Mouse (Mus musculus) mesoderm, embryonic 11.5 days (tissue): ENCODE measurements around the gene Rnf220.
A peak's percentile ranks its signal among the peaks of the same experiment; 100 is the strongest.

Experiments used
- DNase-seq: peaks from one replicate; pipeline ENCODE4 v3.0.0-alpha.2; 2012; ENCODE audit warnings: low read depth, low spot score

Rnf220 gene

DNA sequence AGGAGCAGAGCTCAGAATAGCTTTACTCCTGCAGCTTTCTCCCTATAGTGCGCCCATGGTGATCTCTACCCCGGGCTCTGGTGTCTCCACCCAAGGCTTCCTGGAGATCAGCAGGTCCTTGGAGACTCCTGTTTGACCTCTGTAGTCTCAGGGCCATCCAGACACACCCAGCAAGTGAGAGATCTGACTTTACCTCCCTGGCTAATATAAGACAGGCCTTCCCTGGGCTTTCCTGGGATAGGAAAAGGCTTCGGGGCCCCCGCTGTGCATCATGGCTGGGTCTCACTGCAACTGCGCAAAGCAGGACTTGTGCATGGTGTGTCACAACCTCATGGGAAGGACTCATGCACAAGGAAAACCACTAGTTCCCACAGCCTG, 116.3 kb downstream of the Rnf220 start:
- no peak for DNase-seq

DNA sequence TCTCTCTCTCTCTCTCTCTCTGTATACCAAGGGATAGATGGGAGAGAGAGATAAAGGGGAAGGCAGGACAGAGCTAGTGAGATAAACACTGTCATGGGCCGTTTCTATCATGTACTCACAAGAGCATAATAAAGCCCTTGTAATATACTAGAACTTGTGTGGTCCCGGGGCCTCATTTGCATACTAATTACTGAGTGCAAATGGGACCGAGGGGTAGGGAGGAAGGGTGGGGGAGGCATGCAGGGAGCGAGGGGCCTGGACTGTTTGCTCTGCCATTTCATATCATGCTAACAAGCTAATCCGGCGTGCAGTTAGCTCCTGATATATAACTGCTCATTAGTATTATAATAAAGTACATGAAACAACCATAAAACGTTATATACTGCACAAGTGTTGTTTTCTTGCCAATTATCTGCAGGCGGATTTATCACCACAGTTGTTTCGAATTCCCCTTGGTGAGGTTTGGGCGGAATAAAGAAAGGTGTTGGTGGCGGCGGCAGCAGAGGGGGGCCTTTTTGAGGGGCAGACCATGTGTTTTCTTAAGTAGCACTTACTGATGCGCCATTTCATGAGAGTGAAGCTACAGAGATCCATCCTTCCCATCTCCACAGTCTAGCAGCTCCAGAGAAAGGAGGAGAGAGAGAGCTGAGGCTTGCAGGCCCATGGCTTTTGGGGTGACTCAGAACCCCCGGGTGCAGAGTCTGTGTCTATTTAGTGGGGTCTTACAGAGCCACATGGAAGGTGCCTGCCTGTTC, 116.9 kb downstream of the Rnf220 start:
- no peak for DNase-seq

DNA sequence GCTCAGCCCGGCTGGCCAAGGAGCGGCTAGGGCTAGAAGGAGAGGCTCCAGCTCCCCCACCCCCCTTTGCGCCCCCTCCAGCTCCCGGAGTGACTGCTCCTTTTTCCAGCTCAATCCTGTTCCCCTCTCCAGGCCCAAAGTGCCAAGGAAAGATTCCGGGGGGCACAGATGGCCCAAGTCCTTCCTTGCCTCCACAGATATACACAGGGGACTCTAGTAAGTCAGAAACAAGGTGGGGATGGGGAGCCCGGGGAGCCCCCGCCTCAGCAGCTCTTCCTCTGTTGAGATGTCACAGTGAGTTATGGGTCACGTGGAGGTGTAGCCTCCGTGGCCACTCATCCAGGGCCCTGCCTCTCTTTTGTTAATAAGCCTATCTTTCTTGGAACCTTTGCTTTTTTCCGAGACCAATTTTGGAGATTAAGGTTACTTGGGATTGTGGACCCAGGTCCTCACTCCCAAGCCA, 122.7 kb downstream of the Rnf220 start:
- DNase-seq = no peak

DNA sequence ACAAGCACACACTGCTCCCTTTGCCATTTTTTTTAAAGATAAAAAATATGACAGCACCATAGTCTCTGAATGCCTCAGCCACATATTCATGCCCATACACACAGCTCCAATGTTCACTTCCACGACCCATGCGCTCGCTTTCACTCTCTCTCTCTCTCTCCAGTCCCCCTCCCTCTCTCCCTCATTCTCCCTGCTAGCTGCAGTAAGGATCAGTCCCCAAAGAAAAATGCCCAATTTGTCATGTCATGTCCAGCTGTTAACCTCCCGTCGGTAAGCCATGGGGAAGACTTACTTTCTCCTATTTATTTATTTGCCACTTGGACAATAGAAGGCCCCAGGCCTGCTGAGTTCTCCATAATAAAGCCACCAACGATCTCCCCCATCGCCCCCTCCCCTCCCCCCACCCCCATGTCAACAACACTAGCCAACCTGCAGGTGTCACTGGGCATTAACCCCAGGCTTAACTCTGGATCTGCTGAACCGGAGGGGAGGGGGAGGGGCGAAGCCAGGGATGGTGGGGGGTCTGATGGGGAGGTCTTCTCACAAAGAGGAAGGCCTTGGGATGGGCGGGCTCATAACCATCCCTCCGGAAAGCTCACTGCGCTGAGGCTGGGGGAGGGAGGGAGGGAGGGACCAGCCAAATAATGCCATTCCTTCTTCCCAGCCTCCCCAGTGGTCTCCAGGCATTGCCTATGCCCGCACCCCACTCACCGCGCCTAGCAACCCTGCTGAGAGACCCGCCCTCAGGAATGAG, 123.4 kb downstream of the Rnf220 start:
- DNase-seq = peak; percentile 89

DNA sequence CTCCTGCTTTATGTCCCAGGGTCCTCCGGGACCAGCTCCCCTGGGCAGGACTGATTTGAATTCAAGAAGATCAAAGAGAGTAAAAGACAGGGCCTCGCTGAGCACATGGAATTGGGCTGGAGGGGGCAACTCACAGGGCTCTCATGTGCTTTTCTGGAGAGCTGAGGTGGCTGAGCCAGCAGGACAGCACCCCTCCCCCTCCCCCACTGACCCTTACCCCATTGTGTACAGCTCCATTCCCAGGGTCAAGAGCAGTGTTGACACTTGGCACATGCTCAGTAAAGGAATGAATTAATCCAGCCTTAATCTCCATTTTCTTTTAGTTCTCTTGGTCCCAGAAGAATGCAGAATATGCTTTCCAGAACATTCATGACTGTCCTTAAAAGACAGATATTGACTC, 125.0 kb downstream of the Rnf220 start:
- DNase-seq = no peak

DNA sequence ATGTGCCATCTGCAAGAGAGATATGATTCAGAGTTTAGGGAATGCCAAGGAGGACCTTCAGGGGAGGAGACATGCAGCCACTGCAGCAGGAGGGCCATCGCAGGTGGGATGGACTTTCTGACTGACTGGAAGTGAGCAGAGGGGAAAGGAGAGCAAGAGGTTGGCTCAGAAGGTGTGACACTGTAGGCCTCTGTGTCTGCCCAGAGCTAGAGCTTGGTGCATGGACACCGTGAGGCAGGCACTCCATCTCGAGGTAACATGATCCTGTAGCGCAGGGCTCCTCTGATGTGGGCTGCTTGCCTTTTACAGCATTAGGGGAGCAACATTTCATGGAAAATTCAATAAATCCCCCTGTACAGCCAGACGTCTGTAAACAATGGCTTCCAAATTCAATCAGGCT, 126.5 kb downstream of the Rnf220 start:
- DNase-seq = no peak

DNA sequence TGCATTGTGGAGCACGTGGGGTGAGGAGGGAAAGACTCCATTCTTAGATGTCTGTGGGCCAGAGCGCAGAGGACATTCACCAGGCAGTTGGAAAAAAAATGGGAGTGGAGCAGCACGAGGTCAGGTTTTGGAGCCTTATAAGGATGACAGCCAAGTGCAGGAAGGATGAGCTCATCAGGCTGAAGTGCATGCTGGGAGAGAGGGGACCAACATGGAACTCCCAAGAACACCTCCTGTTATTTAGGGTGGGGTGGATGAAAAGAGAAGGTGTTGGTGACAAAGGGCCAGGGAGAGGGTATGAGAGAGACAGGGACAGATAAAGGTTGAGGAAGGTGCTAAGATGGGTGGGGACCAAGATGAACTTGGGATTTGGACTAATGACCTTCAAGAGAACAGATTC, 127.3 kb downstream of the Rnf220 start:
- no peak for DNase-seq

DNA sequence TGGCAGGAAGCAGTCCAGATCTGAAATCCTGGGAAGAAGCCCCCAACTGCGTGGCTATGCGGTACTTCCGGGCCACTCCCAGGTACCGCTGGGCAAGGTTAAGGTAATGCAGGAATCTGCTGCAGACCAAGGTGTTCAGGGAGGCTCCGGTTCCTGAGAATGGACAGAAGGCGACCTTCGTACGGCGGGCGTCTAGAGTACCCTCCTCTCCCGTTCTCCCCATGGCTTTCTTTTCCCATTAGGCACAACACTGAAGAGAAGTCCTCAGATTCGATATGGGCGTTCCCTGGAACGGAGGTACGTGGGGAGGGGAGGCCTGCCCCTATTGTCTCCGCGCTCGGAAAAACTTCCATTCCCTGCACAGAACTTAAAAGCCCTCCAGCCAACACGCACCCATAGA, 129.5 kb downstream of the Rnf220 start:
- no peak for DNase-seq

DNA sequence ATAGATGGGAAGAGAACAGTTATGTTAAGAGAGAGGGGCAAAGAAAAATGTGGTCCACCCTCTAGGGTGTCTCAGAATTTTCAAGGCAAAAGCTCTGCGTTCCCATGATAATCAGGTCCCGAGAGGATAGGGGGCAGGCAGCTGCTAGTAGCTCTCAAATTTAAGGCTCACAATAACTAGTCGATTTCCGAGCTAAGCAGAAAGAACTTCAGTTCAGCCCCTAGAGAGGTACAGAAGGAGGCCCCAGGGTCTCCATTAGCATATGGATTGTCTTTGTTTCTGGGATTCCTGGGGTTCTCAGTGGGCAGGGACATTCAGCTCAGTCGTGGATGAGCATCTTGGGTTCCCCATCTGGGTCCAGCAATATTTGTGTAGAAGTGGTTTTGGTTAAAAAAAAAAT, 134.8 kb downstream of the Rnf220 start:
- no peak for DNase-seq

DNA sequence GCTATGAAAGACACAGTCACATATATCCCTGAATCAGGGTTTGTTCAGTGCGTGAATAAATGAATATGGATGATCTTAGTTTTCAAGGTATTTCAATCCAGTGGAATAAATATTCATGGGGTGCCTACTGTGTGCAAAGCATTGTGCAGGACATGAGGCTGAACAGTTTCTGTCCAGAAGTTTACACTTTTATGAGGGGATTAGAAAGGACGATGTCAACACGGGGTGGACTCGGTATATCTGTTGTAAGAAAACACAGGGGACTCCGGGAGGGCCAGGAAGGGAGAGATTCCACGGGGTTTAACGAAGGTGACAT, 135.3 kb downstream of the Rnf220 start:
- no peak for DNase-seq

DNA sequence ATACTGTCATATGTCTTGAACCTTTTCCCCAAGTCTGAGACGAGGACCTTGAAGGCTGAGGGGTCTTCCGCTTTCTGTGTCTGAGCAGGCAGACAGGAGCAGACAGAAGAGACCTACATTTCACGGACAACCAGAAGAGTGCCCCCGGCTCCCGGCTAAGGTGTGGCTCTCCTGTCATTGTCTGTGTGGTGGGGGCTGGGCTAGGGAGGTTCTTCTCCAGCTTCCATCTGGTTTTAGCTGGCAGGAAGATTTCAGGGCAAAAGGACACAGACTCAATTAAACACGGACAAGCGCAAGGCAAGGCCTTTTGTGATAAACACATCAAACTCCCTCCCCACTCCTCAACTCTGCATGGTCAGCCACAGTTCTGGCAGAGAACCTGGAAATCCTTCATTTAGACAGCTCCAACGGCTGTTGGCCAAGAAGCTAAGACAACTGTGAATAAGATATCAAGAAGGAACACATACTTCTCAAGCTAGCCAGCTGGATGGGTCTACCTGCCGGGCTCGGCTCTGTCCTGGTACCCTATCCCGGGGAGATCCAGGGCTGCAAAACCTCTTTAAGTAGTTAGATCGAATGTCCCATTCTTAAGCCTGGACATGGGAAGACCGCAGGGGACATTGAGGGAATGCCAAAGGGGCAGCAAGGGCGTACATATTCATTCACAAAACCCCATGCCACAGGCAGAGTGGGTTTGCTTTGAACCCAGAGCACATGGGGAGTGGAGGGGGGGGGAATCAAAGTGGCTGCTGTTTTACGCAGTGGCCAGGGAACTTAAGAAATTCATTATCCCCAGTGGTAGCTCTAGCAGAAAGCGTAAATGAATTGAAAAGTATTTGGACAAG, 135.9 kb downstream of the Rnf220 start:
- DNase-seq = no peak

DNA sequence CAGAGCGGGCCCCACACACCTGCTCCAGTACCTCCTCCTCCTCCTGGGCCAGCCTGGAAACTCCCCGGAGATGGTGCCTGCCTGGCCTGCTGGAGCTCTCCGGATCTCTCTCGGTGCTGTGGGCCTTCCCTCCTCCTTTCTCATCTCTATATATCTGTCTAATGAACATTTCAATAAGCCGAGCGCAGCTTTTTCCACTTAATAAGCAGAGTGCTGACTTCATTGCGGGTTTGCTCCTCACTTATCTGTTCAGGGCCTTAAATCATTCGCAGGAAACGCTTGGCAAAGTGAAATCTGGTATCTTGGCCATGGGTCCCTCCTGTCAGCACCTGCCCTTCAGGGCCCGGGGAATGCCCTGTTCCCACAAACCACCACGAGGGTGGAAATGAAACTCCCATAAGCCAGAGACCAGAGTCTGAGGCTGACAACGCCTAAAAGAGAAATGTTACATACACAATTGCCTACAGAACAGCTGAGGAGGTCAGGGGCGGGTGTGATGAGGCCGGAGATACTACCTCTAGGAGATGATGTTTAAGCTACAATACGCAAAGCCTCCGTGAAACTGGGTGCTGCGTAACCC, 137.0 kb downstream of the Rnf220 start:
- DNase-seq = no peak

DNA sequence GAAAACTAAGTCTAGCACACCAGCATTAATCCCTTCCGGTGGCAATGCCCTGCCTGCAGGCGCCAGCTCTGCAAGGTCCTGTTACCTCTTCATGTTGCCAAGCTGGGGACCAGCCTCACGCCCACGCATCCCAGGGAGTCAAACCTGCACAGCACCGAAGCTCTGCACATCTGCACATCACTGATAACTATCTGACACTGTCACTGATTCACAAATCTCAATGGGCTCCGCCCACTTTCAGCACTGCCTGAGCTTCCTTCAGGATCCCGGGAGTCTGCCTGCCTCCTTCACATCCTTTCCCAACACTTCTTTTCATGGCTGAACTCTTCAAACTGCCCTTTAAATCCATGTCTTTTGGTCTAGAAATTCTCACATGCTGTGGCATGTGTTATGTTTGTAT, 138.9 kb downstream of the Rnf220 start:
- DNase-seq = no peak

DNA sequence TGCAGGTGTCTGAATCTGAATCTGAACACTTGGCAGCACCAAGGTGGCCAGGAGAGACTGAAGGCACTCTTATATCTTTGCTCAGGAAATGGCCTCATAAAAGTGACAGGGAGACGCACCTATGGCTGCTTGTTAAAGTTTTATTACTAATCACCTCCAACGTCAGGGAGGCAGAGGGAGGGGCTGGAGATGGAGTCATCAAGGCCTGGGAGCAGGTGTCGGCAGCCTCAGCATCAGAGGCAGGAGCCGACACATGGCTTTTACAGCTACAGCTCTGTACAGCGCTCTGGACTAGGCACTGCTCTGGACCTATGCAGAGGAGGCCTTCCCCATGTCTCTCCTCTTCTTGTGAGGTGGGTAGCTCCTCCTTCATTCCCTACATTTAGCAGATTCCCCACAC, 139.7 kb downstream of the Rnf220 start:
- DNase-seq = no peak

DNA sequence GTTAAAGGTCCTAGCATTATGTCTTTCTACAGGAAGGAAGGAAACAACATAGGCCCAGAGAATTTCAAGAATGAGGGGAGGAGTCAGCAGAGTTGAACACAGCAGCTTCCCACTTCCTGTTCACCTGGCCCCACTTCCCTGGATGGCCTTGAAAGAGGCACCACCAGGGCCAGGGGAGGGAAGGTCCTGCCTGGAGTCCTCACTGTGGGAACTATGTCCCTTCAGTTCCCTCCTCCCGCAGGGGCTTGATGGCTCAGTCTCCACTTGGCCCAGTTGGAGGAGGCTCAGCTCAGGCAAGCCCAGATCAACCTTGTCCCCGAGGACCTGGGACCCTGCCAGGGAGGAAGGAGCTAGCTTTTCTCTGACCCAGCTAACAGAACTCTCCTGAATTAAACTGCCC, 140.6 kb downstream of the Rnf220 start:
- DNase-seq = no peak

DNA sequence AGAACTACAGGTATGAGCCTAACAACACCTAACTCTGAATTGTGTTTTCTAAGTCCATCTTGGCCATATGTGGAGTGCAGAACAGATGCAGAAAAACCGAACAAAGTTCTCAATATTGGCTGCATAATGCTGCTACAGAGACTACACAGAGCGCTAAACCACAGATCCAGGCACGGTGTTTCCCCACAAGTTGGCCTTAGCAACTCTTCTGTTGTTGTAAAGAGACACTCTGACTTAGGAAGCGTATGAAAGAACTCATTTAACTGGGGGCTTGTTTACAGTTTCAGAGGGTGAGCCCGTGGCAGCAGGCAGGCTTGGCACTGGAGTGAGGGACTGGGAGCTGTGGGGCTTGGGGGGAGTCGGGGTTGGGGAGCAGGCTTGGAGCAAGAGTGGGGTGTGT, 142.2 kb downstream of the Rnf220 start:
- no peak for DNase-seq

DNA sequence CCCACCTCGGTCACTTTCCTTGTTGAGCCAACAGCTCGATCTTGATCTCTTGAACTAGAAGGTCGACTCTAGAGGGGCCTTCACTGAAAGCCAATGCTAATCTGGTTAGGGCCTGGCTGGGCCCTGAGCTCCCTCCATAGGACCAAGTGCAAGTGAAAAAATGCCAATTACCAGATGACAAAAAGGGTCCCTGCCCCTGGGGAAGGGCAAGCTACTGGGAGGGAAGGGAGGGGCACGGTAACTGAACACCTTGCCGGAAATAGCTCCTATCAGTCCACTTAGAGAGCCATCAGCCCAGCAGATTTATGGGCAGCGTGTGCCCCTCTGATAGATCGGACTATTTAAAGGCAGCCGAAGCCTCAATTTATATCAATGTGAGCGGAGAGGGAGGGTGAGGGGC, 143.9 kb downstream of the Rnf220 start:
- no peak for DNase-seq

DNA sequence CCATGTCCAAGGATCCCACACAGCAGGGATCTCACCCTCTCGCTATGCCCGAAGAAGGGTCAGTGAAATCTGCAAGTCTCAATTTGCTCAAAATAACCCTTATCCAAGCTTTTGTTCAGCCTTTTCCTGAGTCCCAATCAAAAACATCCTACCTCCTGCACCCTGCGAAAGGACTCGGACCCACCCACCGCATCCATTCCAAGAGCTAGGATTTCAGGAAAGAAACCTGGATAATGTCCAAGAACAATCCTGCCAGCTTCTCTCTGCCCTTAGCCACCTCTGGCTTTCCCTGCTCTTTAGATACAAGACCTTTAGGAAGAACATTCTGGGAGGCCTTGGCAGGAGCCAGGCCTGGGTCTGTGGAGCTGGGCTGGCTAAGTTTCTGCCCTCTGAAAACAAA, 144.8 kb downstream of the Rnf220 start:
- DNase-seq = no peak

DNA sequence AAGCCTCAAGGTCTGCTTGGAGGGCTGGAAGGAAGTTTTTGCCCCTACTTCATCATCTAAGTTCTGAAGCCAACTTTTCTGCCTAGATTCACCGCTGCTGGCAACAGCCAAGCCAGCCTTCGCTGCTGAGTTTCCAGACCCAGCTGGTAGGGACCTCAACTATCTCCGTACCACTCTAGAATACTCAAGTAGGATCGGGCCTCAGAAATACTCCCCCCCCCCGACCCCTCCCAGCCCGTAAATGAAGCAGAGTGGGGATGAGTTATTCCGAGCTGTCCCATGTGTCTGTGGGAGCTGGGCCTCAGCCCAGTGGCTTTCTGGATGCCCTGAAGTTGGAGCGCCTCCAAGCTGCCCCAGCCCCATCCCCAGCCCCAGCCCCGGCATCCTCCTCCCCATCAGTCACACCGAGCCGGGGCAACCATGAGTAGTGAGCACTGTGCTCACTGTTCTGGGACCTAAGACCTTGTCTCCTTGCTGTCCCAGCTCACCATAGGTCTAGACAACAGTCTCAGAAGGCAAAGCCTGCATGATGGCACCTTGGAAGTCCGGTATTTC, 146.6 kb downstream of the Rnf220 start:
- DNase-seq = no peak

DNA sequence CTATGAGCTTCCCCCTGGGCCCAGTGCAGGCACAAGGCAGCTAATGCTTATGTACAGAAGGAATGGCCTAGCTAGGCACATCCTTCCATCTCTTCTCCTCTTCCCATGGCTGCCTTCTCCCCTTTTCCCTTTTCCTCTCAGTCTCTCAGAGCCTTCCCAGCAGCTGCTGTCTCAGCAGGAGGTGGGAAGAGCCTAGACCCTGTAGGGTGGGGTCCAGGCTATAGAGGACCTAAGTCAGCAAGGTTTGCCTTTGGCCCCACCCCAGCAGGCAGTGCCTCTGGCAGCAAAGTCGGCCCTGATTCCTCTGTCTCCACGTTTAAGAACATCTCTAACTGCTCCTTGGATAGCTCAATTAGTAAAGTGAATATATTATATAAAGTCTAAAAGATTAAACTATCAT, 147.5 kb downstream of the Rnf220 start:
- DNase-seq = no peak

DNA sequence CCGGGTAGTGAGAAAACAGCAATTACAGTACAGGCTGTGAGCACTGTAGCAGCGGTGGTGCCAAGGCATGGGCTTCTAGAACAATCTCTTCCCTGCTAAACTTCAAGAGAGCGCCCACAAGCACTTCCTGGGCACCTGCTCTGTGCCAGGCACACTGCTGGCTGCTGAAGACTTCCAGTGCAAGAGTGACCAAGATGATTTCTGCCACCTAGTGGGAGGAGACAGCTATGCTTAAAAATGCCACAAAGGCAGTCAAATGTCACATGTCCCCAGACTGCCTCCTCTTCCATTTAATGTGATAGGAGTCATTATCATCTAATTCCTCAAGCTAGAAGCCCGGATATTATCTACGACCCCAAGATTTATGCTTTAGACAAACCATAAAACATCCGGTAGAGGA, 150.8 kb downstream of the Rnf220 start:
- DNase-seq = peak; percentile 59

DNA sequence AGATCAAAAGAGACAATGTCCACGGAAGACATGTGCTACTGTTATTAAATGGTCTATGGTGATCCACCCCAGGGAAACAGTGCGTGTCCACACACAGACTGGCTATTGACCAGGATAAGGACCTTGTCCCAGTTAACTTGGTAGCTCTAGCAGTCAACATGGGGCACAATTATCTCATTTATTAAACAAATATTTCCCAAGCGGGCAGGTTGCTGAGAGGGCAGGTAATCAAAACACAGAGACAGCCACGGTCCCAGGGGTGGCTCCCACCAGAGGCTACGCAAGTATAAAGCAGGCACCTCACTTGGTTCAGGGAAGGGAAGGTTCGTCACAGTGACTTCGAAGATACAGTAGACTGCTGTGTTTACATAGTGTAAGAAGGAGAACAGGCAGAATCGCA, 153.5 kb downstream of the Rnf220 start:
- no peak for DNase-seq
